Mouse (Mus musculus): ENCODE measurements around the gene Bmpr1b.

Gene Bmpr1b

DNA sequence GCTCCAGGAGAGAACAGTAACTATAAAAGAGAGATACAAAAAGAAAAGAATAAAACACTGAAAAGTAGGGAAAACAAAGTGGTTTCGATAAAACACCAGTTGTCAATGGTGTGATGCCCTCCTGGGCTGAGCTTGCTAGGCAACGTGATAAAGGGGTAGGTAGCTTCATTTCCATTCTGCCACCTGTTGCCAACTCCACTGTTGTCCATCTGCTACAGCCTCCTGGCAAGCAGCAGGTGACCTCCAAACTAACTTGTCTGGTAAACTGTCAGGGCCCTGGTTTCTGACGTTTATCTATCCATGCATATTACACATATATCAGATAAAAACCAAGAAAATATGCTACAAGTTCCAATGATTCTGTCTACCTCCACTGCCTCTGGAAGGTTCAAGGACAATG lies 359.6 kb downstream of the Bmpr1b start:
- no peak for DNase-seq

DNA sequence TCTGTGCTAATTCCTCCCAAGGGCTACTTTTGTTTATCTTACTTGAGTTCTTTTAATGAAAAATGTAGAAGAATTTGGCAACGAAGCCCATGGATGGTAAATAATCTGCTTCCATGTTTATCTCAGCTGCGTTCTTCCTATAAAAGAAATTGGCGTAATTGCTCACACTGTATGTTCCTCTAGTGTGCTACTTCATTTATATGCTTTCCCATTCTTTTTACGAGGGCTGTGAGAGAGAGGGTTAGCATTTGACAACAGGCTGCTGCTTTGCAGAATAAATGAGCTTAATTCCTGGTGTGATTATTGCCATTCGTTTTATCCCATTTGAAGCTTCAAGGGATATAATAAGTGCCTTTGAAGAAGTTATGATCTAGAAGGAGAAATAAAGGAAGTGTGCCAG lies 365.1 kb downstream of the Bmpr1b start:
- DNase-seq: no peak

DNA sequence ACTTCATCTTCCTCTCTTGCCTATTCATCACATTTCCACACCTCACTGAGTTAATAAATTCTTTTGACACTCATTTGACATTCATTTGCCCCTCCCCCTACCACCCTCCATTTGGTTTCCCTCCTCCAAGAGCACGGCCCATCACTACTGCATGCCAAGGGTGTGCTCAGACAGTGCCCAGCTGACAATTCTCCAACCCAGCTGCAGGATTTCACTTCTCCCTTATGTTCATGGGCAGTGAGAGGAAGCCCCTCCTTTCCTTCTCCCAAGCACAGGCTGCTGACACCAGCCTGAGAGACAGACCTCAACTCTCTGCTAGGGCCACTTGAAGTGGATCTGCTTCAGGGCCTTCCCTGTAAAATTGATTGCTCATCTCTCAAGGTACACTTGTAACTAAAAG lies 371.4 kb downstream of the Bmpr1b start:
- DNase-seq: no peak

DNA sequence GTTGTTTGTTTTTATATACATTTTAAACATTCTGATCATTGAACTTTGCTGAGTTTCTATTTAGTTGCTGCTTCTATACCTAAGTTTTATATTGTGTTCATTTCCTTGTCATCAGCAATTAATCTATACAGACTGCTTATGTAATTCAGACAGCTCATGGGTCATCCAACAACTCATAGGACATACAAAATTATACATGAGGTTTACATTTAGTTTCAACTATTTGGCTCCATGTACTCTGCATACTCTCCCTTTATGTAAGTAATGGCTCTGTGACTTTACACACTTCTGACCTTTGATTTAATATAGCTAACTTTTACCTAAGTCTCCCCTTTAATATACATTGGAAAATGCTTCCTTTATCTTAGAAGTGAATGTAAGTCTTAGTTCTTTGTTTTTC lies 371.9 kb downstream of the Bmpr1b start:
- DNase-seq: no peak

DNA sequence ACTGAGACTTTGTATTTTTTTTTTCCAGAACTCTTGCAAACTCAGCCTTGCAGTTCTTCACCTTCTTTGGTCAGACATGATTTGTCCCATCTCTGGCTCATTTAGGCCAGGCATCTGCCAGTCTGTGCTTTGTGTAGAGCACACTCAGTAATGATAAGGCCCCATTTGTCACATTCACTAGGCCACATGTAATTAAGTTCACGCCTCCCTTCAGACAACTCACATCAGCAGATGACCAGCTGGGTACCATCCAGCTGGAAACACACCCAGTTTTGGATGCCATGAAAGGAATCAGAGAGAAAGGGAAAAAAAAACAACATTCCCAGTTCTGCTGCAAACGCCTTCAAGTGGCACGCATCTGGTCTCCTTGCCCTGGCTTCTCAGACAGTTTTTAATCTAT lies 374.9 kb downstream of the Bmpr1b start:
- no peak for DNase-seq

DNA sequence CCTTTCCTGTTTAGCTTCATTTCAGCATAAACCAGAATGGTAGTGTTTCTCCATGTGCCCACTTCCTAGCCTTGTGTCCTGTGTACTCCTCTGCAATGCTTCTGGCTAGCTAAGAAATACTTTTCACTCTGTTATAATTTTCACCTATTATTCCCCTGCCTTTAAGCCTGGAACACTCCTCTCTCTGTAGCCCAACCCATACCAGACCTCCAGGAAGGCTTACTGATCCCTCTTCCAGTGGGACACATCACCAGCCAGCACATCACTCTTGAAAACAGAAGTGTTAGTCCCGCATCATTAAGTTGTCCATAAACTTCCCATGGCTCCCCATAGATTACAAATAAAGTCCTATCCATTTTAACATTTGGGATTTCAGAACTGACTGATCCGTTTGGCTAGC lies 375.5 kb downstream of the Bmpr1b start:
- DNase-seq: no peak

DNA sequence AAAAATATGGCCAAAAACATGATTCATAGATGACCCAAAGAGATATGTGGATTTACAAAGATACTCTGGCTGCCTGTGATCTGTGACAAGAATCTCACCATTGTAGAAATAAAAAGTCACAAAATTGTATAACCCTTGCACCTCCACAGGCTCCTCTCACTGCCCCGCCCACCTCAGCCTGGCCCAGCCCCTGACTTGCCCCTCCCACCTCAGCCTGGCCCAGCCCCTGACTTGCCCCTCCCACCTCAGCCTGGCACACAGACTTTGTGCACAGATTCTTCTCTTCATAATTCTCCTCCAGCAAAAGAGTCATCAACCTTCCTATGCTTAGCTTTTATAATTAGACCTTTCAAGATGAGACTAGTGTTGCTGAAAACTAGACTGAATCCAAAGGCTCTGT lies 377.1 kb downstream of the Bmpr1b start:
- DNase-seq: no peak

DNA sequence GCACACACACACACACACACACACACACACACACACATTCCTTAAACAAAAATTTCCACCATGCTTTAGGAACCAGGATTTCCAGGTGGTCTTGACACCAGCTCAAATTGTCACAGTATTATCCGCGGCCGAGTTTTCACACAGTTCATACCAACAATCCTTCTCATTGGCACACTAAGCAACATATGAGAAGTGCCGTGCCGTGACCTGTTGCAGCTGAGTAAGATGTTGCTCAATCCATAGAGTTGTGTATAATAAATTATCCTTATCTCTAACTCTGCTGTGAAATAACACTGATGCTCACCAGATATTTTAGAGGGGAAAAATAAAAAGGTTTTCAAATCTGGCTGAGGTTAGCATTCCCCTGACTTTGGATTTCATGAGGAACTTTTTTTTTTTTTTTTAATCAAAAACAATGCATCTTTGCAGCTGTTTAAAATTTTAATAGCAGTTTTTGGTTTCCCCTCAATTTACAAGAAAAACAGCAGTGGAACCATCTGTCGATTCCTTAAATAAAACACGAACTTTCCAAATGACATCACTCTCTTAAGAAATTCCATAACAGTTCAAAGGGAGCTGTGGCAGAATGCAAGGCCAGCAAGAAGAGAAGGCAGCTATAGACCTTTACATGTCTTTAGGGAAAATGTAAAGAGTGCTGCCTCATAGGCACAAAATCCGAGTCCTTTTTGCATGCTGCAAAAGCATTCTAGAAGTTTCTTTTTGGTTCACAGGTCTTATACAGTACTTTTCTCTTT lies 378.0 kb downstream of the Bmpr1b start:
- DNase-seq: no peak
